Mouse (Mus musculus) liver, postnatal 0 days (tissue): ENCODE measurements around the gene Edc3. TPM values are rescaled to one million over a fixed set of nuclear protein-coding genes. Genes with fewer than 3 reads are reported as not detected.

Source experiments
- ATAC-seq: fragments of 200-750 bp; cut with Nextera tagmentation; 2 replicates; pipeline ENCODE4 v1.8.0; 2017; ENCODE audit warnings: mild to moderate bottlenecking, moderate library complexity
- DNase-seq: peaks from one replicate; pipeline ENCODE4 v3.0.0-alpha.2; 2016
- H3K27ac ChIP-seq: fragments of 300-500 bp; sonication (generic); 2 replicates; pipeline ENCODE4 v1.5.1; 2014; ENCODE audit warnings: antibody characterized with exemption, moderate library complexity, mild to moderate bottlenecking, low read depth
- H3K27me3 ChIP-seq: fragments of 300-500 bp; sonication (generic); 2 replicates; pipeline ENCODE4 v1.6.1; 2014; ENCODE audit warnings: low read length, control low read depth, mixed read lengths; ENCODE audit not compliant: insufficient read depth
- H3K36me3 ChIP-seq: fragments of 300-500 bp; sonication (generic); replicated peaks from 2 replicates; pipeline ENCODE4 v1.6.1; 2014; ENCODE audit warnings: mild to moderate bottlenecking, control low read depth, low read length, moderate library complexity, mixed read lengths; ENCODE audit not compliant: insufficient read depth
- H3K4me1 ChIP-seq: fragments of 300-500 bp; sonication (generic); 2 replicates; pipeline ENCODE4 v1.6.1; 2014; ENCODE audit warnings: antibody characterized with exemption, mild to moderate bottlenecking, control low read depth; ENCODE audit not compliant: insufficient read depth
- H3K4me2 ChIP-seq: fragments of 300-500 bp; sonication (generic); 2 replicates; pipeline ENCODE4 v1.6.1; 2014; ENCODE audit warnings: low read depth, mild to moderate bottlenecking, low read length, moderate library complexity, mixed read lengths
- H3K4me3 ChIP-seq: fragments of 300-500 bp; sonication (generic); 2 replicates; pipeline ENCODE4 v1.5.1; 2014; ENCODE audit warnings: low read depth, low read length
- H3K9ac ChIP-seq: fragments of 300-500 bp; sonication (generic); replicated peaks from 2 replicates; pipeline ENCODE4 v1.6.1; 2014; ENCODE audit warnings: mild to moderate bottlenecking, moderate library complexity
- H3K9me3 ChIP-seq: fragments of 300-500 bp; sonication (generic); 2 replicates; pipeline ENCODE4 v1.6.1; 2016; ENCODE audit warnings: mild to moderate bottlenecking, control low read depth, low read length, mixed read lengths
- CTCF ChIP-seq: sonication (generic); IDR thresholded peaks from 2 replicates; pipeline ENCODE4 v1.5.1; 2016; ENCODE audit warnings: antibody characterized with exemption, low read depth
- EP300 ChIP-seq: IDR thresholded peaks from 2 replicates; pipeline ENCODE4 v1.6.1; 2016; ENCODE audit warnings: antibody characterized with exemption, low read depth, mild to moderate bottlenecking
- WGBS: fragments of 180-500 bp; shearing (Covaris S2); extraction: QIAGEN DNeasy Blood & Tissue Kit; methylation state at CpG from one replicate; pipeline ENCODE4 v1.1.7; 2014; ENCODE audit not compliant: insufficient replicate concordance; 5-methylcytosine and 5-hydroxymethylcytosine counted together
- polyA plus RNA-seq: library from polyadenylated mRNA; unstranded; fragments of >200 nt; fragmentation: Nextera tagmentation; extraction: Ambion mirVana; gene quantifications from 2 replicates; pipeline ENCODE4 v1.2.1, GENCODE M21; 2015

Gene Edc3
- polyA plus RNA-seq, 1 experiment from 2014 or later = 13.2 TPM

GRCm38 (mm10) chr9:57748831-57749230, 40.5 kb downstream of the Edc3 start:
- no peaks in the 10 kb centered on the region for H3K4me1 ChIP-seq
- no peak overlapping the region for H3K9ac ChIP-seq
- no peaks in the 10 kb centered on the region for H3K9me3 ChIP-seq
- ATAC-seq (no peak), DNase-seq (no peak)
- H3K36me3 ChIP-seq = peaks cover 97% of the 10 kb centered on the region
- no peaks in the 10 kb centered on the region for H3K27me3 ChIP-seq
- H3K4me3 ChIP-seq = no peak overlapping the region
- TF ChIP-seq CTCF = no peak
- H3K27ac ChIP-seq = 0 out of 2 replicates have a peak overlapping the region, but pooled peaks have one; percentile 0
- H3K4me2 ChIP-seq = no peak overlapping the region
- WGBS = 58% methylated on average over 1 of the region's 1 CpGs

GRCm38 (mm10) chr9:57750901-57751300, 42.6 kb downstream of the Edc3 start:
- TF ChIP-seq EP300 (no peak), CTCF (no peak)
- no peak overlapping the region for H3K4me2 ChIP-seq

GRCm38 (mm10) chr9:57757578-57757977, 49.2 kb downstream of the Edc3 start:
- H3K4me1 ChIP-seq = peaks cover 38% of the 10 kb centered on the region

More at GRCm38 (mm10) chr9:57750901-57751300, 42.6 kb downstream of the Edc3 start:
- no peaks in the 10 kb centered on the region for H3K9me3 ChIP-seq
- no peaks in the 10 kb centered on the region for H3K27me3 ChIP-seq
- H3K9ac ChIP-seq = no peak overlapping the region
- no peaks in the 10 kb centered on the region for H3K4me1 ChIP-seq
- DNase-seq (no peak), ATAC-seq (no peak)
- no peak overlapping the region for H3K4me3 ChIP-seq
- WGBS = 89% methylated on average over 7 of the region's 7 CpGs
- peaks cover 100% of the 10 kb centered on the region for H3K36me3 ChIP-seq
- no peak overlapping the region for H3K27ac ChIP-seq

GRCm38 (mm10) chr9:57758528-57758927, 50.2 kb downstream of the Edc3 start:
- peaks cover 47% of the 10 kb centered on the region for H3K4me1 ChIP-seq

More at GRCm38 (mm10) chr9:57757578-57757977, 49.2 kb downstream of the Edc3 start:
- H3K4me2 ChIP-seq = peak overlapping the region; percentile 13; the same call in 1 of the 2 replicates
- 47% methylated on average over 3 of the region's 3 CpGs for WGBS
- H3K4me3 ChIP-seq = no peak overlapping the region
- peak overlapping the region; percentile 12; the same call in 1 of the 2 replicates for H3K9ac ChIP-seq
- ATAC-seq = peak; percentile 62
- peaks cover 92% of the 10 kb centered on the region for H3K36me3 ChIP-seq
- peak overlapping the region; percentile 49 for H3K27ac ChIP-seq
- TF ChIP-seq CTCF (no peak), EP300 (peak; percentile 75)
- H3K9me3 ChIP-seq = no peaks in the 10 kb centered on the region
- H3K27me3 ChIP-seq = no peaks in the 10 kb centered on the region
- no peak for DNase-seq

GRCm38 (mm10) chr9:57759289-57759688, 50.9 kb downstream of the Edc3 start:
- peak overlapping the region; percentile 27; the same call in 1 of the 2 replicates for H3K4me2 ChIP-seq
- H3K36me3 ChIP-seq = peaks cover 75% of the 10 kb centered on the region
- H3K9me3 ChIP-seq = no peaks in the 10 kb centered on the region
- 16% methylated on average over 6 of the region's 6 CpGs for WGBS
- no peaks in the 10 kb centered on the region for H3K27me3 ChIP-seq
- ATAC-seq = peak; percentile 63
- peaks cover 53% of the 10 kb centered on the region for H3K4me1 ChIP-seq
- H3K4me3 ChIP-seq = no peak overlapping the region
- H3K27ac ChIP-seq = peak overlapping the region; percentile 2; the same call in 1 of the 2 replicates
- TF ChIP-seq EP300 (no peak), CTCF (peak; percentile 100)
- H3K9ac ChIP-seq = peak overlapping the region; percentile 36; the same call in 1 of the 2 replicates
- peak; percentile 87 for DNase-seq

More at GRCm38 (mm10) chr9:57758528-57758927, 50.2 kb downstream of the Edc3 start:
- H3K4me2 ChIP-seq = peak overlapping the region; percentile 13
- 93% methylated on average over 22 of the region's 22 CpGs for WGBS
- ATAC-seq (no peak), DNase-seq (no peak)
- TF ChIP-seq CTCF (no peak), EP300 (no peak)
- H3K4me3 ChIP-seq = no peak overlapping the region
- peaks cover 83% of the 10 kb centered on the region for H3K36me3 ChIP-seq
- peak overlapping the region; percentile 49; the same call in 1 of the 2 replicates for H3K27ac ChIP-seq
- H3K9me3 ChIP-seq = no peaks in the 10 kb centered on the region
- no peak overlapping the region for H3K9ac ChIP-seq
- H3K27me3 ChIP-seq = no peaks in the 10 kb centered on the region

- 95% methylated on average over 24 of the region's 24 CpGs for WGBS
- no peak overlapping the region for H3K27ac ChIP-seq
- TF ChIP-seq CTCF (no peak), EP300 (no peak)
- H3K4me3 ChIP-seq = no peak overlapping the region
- no peaks in the 10 kb centered on the region for H3K9me3 ChIP-seq
- ATAC-seq (no peak), DNase-seq (no peak)
- H3K4me1 ChIP-seq = peaks cover 54% of the 10 kb centered on the region
- H3K27me3 ChIP-seq = no peaks in the 10 kb centered on the region
- peaks cover 62% of the 10 kb centered on the region for H3K36me3 ChIP-seq
- no peak overlapping the region for H3K9ac ChIP-seq
- H3K4me2 ChIP-seq = no peak overlapping the region
Measured at GRCm38 (mm10) chr9:57760416-57761146, 52.2 kb downstream of the Edc3 start.
